Mouse (Mus musculus): ENCODE data around the gene Elobl. TPM values are rescaled to one million over a fixed set of nuclear protein-coding genes. Genes with fewer than 3 reads are reported as not detected.

Gene Elobl
- polyA plus RNA-seq, 1 experiment = not detected

DNA sequence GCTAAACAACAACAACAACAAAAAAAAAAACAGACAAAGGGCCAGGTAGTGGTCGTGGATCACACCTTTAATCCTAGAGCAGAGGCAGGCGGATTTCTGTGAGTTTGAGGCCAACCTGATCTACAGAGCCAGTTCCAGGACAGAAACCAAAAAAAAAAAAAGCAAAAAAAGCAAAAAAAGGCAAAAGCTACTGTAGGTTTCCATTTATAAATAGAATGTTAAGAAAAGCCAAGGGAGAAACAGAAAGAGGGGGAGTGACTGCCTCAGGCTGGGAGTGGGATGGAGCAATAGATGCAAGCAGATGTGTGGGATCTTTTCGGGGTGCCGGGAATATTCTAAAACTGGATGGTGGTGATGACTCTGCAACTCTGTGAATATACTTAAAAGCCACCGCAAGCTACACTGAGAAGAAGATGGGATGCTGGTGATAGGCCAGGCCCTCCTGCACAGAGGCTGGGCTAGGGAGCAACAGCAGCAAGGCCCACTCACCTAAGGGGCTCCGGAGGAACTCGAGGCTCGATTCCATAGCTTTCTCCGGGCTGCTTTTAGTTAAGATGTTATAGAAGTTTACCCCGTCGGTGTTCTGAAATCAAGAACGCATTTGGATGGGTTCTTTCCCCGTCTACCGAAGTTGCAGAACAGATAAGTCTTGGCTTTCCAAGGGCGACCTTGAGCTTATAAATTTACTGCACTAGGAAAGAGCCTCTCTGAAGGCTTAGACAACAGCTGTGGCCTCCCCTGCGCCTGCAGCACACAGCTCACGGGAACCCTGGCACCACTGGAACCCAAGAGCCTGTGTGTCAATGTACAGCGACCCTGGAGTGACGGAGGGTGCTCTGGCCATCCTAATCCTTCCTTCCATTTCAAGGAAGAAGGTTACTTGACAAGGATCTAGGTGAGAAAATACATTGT lies 32.4 kb downstream of the Elobl start:
- no peak overlapping the region; the same call in 1 of the 2 replicates for H3K27ac ChIP-seq (ENCODE audit: insufficient read depth, low read depth, low read length)

DNA sequence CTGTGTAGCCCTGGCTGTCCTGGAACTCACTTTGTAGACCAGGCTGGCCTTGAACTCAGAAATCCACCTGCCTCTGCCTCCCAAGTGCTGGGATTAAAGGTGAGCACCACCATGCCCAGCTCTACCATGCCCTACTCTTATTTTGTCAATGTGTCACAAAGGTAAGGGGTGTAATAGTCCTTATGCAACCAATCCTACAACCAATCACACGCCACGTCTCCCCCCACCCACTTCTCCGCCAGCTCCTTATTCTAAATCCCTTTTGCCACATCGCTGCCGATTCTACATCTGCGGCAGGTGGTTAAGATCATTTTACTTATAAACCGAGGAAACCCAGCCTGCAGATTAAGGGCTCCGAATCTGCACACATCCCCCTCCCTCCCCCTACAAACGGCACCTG lies 33.7 kb downstream of the Elobl start:
- Histone ChIP-seq H3K27ac (ENCODE audit: insufficient read depth, low read depth, low read length) (no peak overlapping the region), H3K4me3 (ENCODE audit: insufficient read depth, low read depth, low read length) (no peak overlapping the region), H3K4me1 (ENCODE audit: control insufficient read depth, insufficient read depth, low read length) (peaks cover 16% of the 10 kb centered on the region)
- WGBS = 83% methylated on average over 9 of the region's 9 CpGs
- no peak for TF ChIP-seq POLR2A (IDR thresholded peaks at IDR 0.05; ENCODE audit: insufficient read depth, low read depth, low read length)
- no peak for TF ChIP-seq CTCF (IDR thresholded peaks at IDR 0.05; ENCODE audit: insufficient read depth, low read depth, low read length)

More for the DNA sequence above, 32.4 kb downstream of the Elobl start:
- Histone ChIP-seq H3K4me1 (ENCODE audit: control insufficient read depth, insufficient read depth, low read length) (peaks cover 16% of the 10 kb centered on the region), H3K4me3 (ENCODE audit: insufficient read depth, low read depth, low read length) (no peak overlapping the region)
- TF ChIP-seq POLR2A (IDR thresholded peaks at IDR 0.05; ENCODE audit: insufficient read depth, low read depth, low read length) = no peak
- TF ChIP-seq CTCF (IDR thresholded peaks at IDR 0.05; ENCODE audit: insufficient read depth, low read depth, low read length) = no peak
- 79% methylated on average over 19 of the region's 19 CpGs for WGBS

DNA sequence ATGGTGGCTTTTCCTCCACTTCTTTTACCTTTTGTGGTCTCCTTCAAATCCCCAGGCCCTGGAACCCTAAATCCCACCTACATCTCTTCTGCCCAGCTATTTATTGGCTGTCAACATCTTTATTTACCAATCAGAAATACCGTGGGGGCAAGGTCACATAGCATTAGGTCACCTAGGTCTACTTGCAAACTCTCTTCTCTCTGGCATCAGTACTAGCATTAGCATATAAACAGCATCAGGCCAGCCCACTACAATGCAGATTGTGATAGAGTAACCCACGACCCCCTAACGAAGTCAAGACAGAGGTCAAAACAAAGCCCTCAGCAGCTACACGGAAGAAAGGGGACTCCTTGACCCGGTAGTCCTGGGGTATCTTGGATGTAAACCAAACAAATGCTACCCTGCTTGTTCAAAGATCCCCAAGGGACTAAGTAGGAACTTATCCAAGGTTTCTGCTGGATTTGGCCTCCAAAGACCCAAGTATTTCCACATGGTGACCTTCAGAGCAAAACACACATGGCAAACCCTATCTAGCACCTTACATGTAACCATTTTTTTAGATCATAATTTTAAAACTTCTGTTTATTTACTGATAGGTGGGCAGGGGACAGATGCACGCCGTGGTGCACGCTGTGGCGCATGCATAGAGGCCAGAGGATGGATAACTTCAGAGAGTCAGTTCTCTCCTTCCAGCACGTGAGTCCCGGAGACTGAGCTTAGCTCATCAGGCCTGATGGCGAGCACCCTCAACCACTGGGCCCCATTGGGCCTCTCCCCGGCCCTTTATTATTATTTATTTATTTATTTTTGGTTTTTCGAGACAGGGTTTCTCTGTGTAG lies 34.8 kb downstream of the Elobl start:
- TF ChIP-seq CTCF (IDR thresholded peaks at IDR 0.05; ENCODE audit: insufficient read depth, low read depth, low read length) (no peak), POLR2A (IDR thresholded peaks at IDR 0.05; ENCODE audit: insufficient read depth, low read depth, low read length) (no peak)
- 84% methylated on average over 14 of the region's 14 CpGs for WGBS
- no peak overlapping the region for H3K4me3 ChIP-seq (ENCODE audit: insufficient read depth, low read depth, low read length)
- peaks cover 16% of the 10 kb centered on the region for H3K4me1 ChIP-seq (ENCODE audit: control insufficient read depth, insufficient read depth, low read length)
- no peak overlapping the region for H3K27ac ChIP-seq (ENCODE audit: insufficient read depth, low read depth, low read length)

DNA sequence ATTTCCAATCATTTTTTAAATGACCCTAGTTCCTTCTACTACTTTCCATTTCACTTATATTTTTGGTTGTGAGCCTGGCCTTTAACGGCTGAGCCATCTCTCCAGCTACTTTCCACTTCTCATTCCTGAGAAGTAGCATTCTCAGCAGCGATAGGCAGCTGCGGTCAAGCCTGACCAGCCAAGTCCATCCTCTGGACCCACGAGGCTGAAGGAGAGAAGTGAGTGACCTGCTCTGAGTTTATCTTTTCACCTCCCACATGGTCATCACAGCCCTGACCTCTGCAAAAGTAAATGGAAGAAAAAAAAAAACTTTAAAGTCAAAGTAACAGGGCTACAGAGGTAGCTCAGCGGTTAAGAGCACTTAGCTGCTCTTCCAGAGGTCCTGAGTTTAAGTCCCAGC lies 40.2 kb downstream of the Elobl start:
- Histone ChIP-seq H3K4me3 (ENCODE audit: insufficient read depth, low read depth, low read length) (no peak overlapping the region), H3K4me1 (ENCODE audit: control insufficient read depth, insufficient read depth, low read length) (0 out of 2 replicates have a peak, but pooled peaks cover 2% of the 10 kb centered on the region), H3K27ac (ENCODE audit: insufficient read depth, low read depth, low read length) (no peak overlapping the region)
- TF ChIP-seq CTCF (IDR thresholded peaks at IDR 0.05; ENCODE audit: insufficient read depth, low read depth, low read length) (no peak), POLR2A (IDR thresholded peaks at IDR 0.05; ENCODE audit: insufficient read depth, low read depth, low read length) (no peak)
- 93% methylated on average over 5 of the region's 5 CpGs for WGBS

Other genes with a start within 250 kb of the Elobl start
- 78.5 and 158 TPM in 2 replicates for gene Msi2, start 248.4 kb downstream of the Elobl start, polyA plus RNA-seq (2012; ENCODE audit: insufficient read depth, insufficient read length, low replicate concordance, missing spikeins)
- not detected in 2 replicates for gene Akap1, start 102.3 kb downstream of the Elobl start, polyA plus RNA-seq (2012; ENCODE audit: insufficient read depth, insufficient read length, low replicate concordance, missing spikeins)
- gene Scpep1, start 11.5 kb downstream of the Elobl start, polyA plus RNA-seq (2012; ENCODE audit: insufficient read depth, insufficient read length, low replicate concordance, missing spikeins) = not detected in 2 replicates
- gene Coil, start 3.3 kb upstream of the Elobl start, polyA plus RNA-seq (2012; ENCODE audit: insufficient read depth, insufficient read length, low replicate concordance, missing spikeins) = not detected in 2 replicates
- not detected in 2 replicates for gene Trim25, start 32.4 kb upstream of the Elobl start, polyA plus RNA-seq (2012; ENCODE audit: insufficient read depth, insufficient read length, low replicate concordance, missing spikeins)
- gene Dgke, start 99.9 kb upstream of the Elobl start, polyA plus RNA-seq (2012; ENCODE audit: insufficient read depth, insufficient read length, low replicate concordance, missing spikeins) = 99.2 TPM in 1 of 2 replicates, not detected in the other
- not detected in 2 replicates for gene Gm525, start 106.9 kb upstream of the Elobl start, polyA plus RNA-seq (2012; ENCODE audit: insufficient read depth, insufficient read length, low replicate concordance, missing spikeins)